Mouse (Mus musculus): ENCODE measurements at regions not wholly inside any gene's neighbourhood (a gene's known extent, or its start where the extent isn't known, plus 50 kb on each side); places are given as distances from the start of the nearest gene placed in this dataset.

- DNase-seq (ENCODE audit: low read depth, low spot score), result peak; percentile 63
Measured at GRCm38 (mm10) chr3:19062249-19062859, 566.1 kb downstream of the 1700064H15Rik start.

- no peak for DNase-seq (ENCODE audit: low read depth, low spot score)
Measured at GRCm38 (mm10) chr3:19067141-19067757, 561.2 kb downstream of the 1700064H15Rik start.
